Mouse (Mus musculus): ENCODE measurements around the gene Olfr281.
"Not testable (repeated sequence)": the region's sequence is repeated elsewhere in the genome, so short reads cannot be mapped to it uniquely, and the experiment has no call there.

DNA sequence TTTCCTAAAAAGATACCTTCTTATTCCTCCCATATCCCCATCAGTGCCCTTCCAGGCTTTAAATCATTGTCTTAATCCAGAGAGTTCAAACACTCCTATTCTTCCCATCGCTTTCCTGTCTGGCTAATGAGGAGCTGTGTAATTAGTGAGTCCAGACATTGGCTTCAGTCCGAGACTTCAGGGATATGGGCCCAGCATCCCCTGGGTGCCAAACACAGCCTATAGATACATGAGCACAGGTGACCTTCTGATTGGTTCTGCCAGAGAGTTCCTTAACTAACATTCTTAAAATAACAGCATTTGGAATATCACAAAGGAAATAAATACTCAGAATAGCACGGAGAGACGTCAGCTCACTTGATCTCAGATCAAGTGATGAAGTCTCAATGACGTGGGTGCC is 21.5 kb upstream of the Olfr281 start, which contains the start of gene Olfr282:
- not testable (repeated sequence) for TF ChIP-seq CTCF (conservative IDR thresholded peaks at IDR 0.05; ENCODE audit: low read length); POU5F1 (IDR thresholded peaks at IDR 0.05; ENCODE audit: borderline replicate concordance, low read length); NANOG (IDR thresholded peaks at IDR 0.05; ENCODE audit: borderline replicate concordance, low read length)

Data from E14TG2a.4 (cell line).